Mouse (Mus musculus): ENCODE results near the gene Igsf9. TPM values are rescaled to one million over a fixed set of nuclear protein-coding genes. Genes with fewer than 3 reads are reported as not detected.

Gene Igsf9
- polyA plus RNA-seq, 1 experiment = 2.2 TPM

DNA sequence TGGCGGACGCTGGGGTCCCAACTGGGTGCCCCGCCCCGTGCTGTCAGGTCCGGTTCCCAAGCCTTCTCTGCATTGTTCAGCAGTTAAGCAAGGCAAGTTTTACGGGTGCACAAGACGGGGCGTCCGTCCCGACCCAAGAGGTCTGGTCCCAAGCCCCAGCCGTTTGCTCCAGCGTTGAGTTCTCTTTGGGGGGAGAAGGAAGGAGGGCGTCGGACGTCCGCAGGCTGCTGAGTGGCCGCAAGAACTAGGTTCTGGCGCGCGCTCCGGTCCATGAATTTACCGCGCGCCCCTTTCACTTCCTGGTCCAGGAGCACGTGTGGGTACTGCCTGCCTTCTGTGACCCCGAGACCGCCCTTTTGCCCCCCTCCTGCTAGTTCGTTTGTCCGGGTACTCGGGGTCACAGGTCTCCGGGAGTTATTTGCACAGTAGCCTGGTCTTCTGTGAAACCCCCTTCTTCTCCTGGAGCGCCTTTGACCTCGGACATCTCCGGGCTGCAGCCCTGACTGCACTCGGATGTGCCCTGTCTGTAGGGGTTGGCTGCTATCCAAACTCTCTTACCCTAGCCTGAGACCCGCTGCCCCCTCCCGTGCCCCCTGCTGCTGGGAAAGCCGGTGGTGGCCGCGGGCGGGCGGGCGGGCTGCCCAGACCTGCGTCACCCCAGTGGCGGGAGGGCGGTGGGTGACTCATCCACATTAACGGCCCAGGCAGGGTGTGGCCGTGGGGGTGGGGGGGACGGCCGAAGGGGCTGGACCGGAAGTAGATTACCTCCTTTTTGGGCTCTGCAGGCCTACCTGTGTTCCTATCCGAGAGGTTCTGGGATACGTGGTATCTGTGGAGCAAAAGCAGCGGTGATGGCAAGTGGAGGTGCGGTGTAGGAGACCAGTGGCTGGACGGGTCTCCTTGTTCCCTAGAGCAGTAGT lies 19.1 kb downstream of the Igsf9 start:
- H3K4me3 ChIP-seq (replicated peaks; ENCODE audit: insufficient read depth, low read depth, low read length) = no peak overlapping the region
- no peak for DNase-seq
- no peak for TF ChIP-seq CTCF (IDR thresholded peaks at IDR 0.05; ENCODE audit: borderline replicate concordance, insufficient read depth, low read depth, low read length)
- no peak for TF ChIP-seq POLR2A (IDR thresholded peaks at IDR 0.05; ENCODE audit: borderline replicate concordance, insufficient read depth, low read length)
- H3K27me3 ChIP-seq (ENCODE audit: control insufficient read depth, insufficient read depth, low read length) = peaks cover 1% of the 10 kb centered on the region; the same call in 1 of the 2 replicates
- no peak overlapping the region for H3K27ac ChIP-seq (ENCODE audit: insufficient read depth, low read length)
- no peaks in the 10 kb centered on the region; the same call in 1 of the 2 replicates for H3K4me1 ChIP-seq (ENCODE audit: control insufficient read depth, insufficient read depth, low read length)
- WGBS = 2% methylated on average over 56 of the region's 56 CpGs

DNA sequence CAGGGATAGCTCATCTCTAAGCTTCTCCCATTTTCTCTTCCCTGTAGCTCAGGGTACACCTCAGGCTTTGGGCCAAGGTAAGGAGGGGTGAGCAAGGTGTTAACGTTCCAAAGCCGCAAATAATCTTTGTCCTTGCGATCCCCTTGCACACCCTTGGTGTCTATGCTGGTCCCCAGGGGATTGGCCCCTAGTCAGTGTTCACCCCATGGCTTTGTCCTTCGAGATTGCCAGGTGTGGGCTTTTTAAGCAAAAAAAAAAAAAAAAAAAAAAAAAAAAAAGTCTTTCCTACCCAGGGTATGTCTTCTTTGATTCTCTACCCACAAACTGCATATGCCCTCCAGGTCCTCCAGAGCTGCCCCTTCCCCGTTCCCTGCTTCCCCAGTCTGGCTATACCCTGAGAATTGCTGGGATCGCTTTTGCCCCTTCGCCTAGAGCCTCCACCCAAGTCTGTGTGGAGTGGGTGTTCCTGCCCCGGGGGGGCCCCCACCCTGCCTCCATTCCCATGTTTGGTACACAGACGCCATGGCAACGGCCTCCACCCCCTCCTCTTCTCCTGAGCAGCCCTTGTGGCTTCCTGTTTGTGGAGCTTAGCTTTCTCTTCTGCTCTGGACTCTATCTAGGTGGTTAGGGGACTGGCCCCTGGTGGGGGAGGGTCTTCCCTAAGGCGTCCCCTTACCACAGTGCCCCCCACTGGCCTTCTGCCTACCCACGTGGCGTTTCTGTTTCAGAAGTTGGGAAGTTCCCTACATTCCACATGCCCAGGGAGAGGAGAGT lies 20.0 kb downstream of the Igsf9 start:
- TF ChIP-seq POLR2A (IDR thresholded peaks at IDR 0.05; ENCODE audit: borderline replicate concordance, insufficient read depth, low read length) = no peak
- TF ChIP-seq CTCF (IDR thresholded peaks at IDR 0.05; ENCODE audit: borderline replicate concordance, insufficient read depth, low read depth, low read length) = no peak
- no peak overlapping the region for H3K4me3 ChIP-seq (replicated peaks; ENCODE audit: insufficient read depth, low read depth, low read length)
- no peaks in the 10 kb centered on the region; the same call in 1 of the 2 replicates for H3K4me1 ChIP-seq (ENCODE audit: control insufficient read depth, insufficient read depth, low read length)
- H3K27me3 ChIP-seq (ENCODE audit: control insufficient read depth, insufficient read depth, low read length) = peaks cover 1% of the 10 kb centered on the region; the same call in 1 of the 2 replicates
- no peak for DNase-seq
- 40% methylated on average over 13 of the region's 13 CpGs for WGBS
- H3K27ac ChIP-seq (ENCODE audit: insufficient read depth, low read length) = no peak overlapping the region

DNA sequence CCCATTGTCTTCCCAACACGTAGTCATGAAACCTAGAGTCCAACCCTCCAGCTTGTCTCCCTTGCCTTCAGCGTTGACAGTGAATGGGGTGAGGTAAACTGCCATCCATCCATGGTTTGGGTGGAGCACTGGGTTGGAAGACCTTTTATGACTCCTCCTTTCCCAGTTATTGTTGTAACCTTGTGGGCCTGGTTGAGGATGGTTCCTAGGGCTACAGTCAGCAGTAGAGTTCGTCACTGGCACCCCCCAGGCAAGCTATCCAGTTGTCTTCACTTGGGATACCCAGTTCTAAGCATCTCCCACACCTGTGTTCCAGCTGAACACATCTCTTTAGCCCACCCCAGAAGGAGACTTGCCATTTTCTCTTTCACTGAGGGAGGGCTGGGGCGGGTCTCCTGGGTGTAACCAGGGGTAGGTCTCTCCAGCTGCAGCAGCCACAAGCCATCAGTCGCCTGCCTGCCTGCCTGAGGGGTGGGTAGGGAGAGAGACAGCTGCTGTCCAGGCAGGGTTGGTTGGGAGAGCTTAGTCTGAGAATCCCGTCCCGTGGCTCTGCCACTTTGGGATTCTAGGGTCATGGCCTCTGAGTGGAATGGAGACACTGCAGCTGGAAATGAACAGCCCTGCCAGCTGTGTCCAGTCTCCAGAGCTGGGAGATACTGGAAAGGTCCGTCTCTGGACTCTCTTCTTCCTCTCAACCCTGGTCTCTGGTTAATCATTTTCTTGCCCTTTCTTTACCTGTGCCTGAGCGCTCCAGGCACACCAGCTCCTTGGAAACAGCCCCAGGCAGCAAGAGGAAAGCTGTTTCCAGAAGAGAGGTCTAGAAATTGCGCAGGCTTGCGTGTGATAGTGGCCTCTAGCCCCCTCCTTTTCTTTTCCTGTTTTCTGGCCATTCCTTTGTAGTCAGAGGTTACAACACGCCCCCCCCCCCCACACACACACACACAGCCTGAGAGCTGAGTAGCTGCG lies 20.8 kb downstream of the Igsf9 start:
- Histone ChIP-seq H3K27ac (ENCODE audit: insufficient read depth, low read length) (no peak overlapping the region), H3K27me3 (ENCODE audit: control insufficient read depth, insufficient read depth, low read length) (peaks cover 1% of the 10 kb centered on the region; the same call in 1 of the 2 replicates), H3K4me3 (replicated peaks; ENCODE audit: insufficient read depth, low read depth, low read length) (no peak overlapping the region), H3K4me1 (ENCODE audit: control insufficient read depth, insufficient read depth, low read length) (no peaks in the 10 kb centered on the region; the same call in 1 of the 2 replicates)
- no peak for DNase-seq
- TF ChIP-seq POLR2A (IDR thresholded peaks at IDR 0.05; ENCODE audit: borderline replicate concordance, insufficient read depth, low read length) (no peak), CTCF (IDR thresholded peaks at IDR 0.05; ENCODE audit: borderline replicate concordance, insufficient read depth, low read depth, low read length) (no peak)
- WGBS = 49% methylated on average over 13 of the region's 13 CpGs

DNA sequence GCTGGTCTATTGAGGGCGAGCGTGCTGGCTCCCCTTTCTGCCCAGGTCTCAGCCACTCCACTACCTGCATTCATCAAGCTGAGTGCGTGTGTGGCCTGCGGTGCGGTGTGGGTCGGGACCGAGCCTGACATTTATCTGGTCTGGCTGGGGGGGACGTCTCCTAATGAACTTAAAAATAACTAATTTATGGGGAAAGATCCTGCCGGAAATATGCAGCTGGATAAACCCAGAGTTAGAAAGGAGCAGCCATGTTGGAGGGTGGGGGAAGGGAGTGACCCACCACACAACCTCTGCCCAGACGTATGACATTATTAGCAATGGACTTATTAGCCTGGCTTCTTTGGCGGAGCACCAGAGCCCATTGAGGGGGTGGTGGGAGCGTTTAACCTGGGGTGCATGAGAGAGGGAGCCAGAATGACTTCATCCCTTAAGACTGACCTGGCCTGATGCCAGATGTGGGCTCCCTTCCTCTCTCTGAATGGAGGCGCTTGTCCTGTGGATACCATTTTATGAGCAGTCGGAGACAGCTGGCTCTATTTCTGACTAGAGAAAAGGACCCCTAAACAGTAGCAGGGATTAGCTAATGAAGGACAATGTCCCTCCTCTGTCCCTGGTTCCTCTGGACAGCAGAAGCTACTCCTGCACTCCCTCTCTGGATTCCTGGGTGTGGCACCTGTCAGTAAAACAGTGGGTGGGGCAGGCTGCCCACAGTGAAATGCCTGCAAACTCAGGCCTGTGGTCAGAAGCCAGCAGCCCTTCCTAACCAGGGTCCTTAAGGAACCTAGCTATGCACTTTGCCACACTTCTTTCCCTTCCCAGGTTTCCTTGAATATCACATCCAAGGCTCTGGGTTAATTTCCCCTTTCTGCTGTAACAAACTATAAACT lies 21.8 kb downstream of the Igsf9 start:
- 34% methylated on average over 14 of the region's 14 CpGs for WGBS
- H3K4me3 ChIP-seq (replicated peaks; ENCODE audit: insufficient read depth, low read depth, low read length) = no peak overlapping the region
- H3K27me3 ChIP-seq (ENCODE audit: control insufficient read depth, insufficient read depth, low read length) = peaks cover 1% of the 10 kb centered on the region; the same call in 1 of the 2 replicates
- H3K4me1 ChIP-seq (ENCODE audit: control insufficient read depth, insufficient read depth, low read length) = no peaks in the 10 kb centered on the region; the same call in 1 of the 2 replicates
- no peak overlapping the region for H3K27ac ChIP-seq (ENCODE audit: insufficient read depth, low read length)
- TF ChIP-seq POLR2A (IDR thresholded peaks at IDR 0.05; ENCODE audit: borderline replicate concordance, insufficient read depth, low read length) (no peak), CTCF (IDR thresholded peaks at IDR 0.05; ENCODE audit: borderline replicate concordance, insufficient read depth, low read depth, low read length) (no peak)
- DNase-seq = no peak

DNA sequence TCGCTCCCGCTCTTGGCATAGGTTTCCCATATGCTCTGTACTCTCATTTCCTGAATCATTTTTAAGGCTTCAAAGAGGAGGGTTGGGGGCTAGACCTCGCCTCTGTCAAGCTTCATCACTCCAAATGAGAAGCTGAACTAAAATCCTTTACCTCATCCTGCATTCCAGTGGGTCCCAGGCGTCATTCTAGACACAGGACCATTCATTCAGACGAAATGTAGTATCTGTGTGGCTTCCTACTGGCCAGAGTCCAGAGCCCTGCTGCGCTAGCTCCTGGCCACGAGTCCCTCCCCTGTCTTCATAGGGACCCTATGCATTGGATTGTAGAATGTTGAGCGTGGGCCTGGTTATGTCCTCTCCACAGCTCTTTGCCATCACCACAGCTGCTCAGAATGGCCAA lies 23.2 kb downstream of the Igsf9 start:
- TF ChIP-seq POLR2A (IDR thresholded peaks at IDR 0.05; ENCODE audit: borderline replicate concordance, insufficient read depth, low read length) (no peak), CTCF (IDR thresholded peaks at IDR 0.05; ENCODE audit: borderline replicate concordance, insufficient read depth, low read depth, low read length) (no peak)
- WGBS = 47% methylated on average over 8 of the region's 8 CpGs
- H3K4me1 ChIP-seq (ENCODE audit: control insufficient read depth, insufficient read depth, low read length) = no peaks in the 10 kb centered on the region; the same call in 1 of the 2 replicates

DNA sequence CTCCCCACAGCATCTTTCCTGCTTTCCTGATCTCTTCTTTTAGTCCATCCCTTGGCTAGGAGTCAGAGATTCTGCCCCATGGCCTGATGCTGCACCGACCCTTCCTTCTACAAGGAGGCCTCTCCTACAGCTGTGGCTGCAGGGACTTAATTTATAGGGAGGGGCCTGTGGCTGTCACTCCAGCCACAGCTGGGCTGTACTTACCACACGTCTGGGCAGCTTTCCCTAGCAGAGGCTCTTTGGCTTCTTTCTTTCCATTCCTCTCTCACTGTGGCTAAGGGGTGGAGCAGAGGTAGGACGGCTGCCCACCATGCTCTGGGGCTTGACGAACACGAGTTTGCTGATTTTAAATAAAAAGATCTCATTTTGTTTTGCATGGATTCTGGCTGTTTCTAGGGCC lies 25.4 kb downstream of the Igsf9 start:
- WGBS = 69% methylated on average over 5 of the region's 5 CpGs
- no peak overlapping the region for H3K27ac ChIP-seq (ENCODE audit: insufficient read depth, low read length)
- H3K27me3 ChIP-seq (ENCODE audit: control insufficient read depth, insufficient read depth, low read length) = no peaks in the 10 kb centered on the region; the same call in 1 of the 2 replicates
- H3K4me3 ChIP-seq (replicated peaks; ENCODE audit: insufficient read depth, low read depth, low read length) = no peak overlapping the region
- no peak for DNase-seq
- no peaks in the 10 kb centered on the region; the same call in 1 of the 2 replicates for H3K4me1 ChIP-seq (ENCODE audit: control insufficient read depth, insufficient read depth, low read length)
- TF ChIP-seq POLR2A (IDR thresholded peaks at IDR 0.05; ENCODE audit: borderline replicate concordance, insufficient read depth, low read length) (no peak), CTCF (IDR thresholded peaks at IDR 0.05; ENCODE audit: borderline replicate concordance, insufficient read depth, low read depth, low read length) (no peak)

More for the DNA sequence above, 23.2 kb downstream of the Igsf9 start:
- H3K4me3 ChIP-seq (replicated peaks; ENCODE audit: insufficient read depth, low read depth, low read length) = no peak overlapping the region
- no peak overlapping the region for H3K27ac ChIP-seq (ENCODE audit: insufficient read depth, low read length)
- no peak for DNase-seq
- H3K27me3 ChIP-seq (ENCODE audit: control insufficient read depth, insufficient read depth, low read length) = peaks cover 1% of the 10 kb centered on the region; the same call in 1 of the 2 replicates
